Mouse (Mus musculus) embryonic facial prominence, embryonic 10.5 days (tissue): ENCODE measurements at regions not wholly inside any gene's neighbourhood (a gene's known extent, or its start where the extent isn't known, plus 50 kb on each side); places are given as distances from the start of the nearest gene placed in this dataset.
"Not testable (repeated sequence)": the region's sequence is repeated elsewhere in the genome, so short reads cannot be mapped to it uniquely, and the experiment has no call there.

ENCODE experiments used
- DNase-seq: peaks from one replicate; pipeline ENCODE4 v3.0.0-alpha.2; 2017; ENCODE audit warnings: low spot score
- H3K27ac ChIP-seq: fragments of 300-500 bp; sonication (generic); replicated peaks from 2 replicates; pipeline ENCODE4 v1.5.1; 2016; ENCODE audit warnings: mild to moderate bottlenecking
- H3K27me3 ChIP-seq: fragments of 300-500 bp; sonication (generic); replicated peaks from 2 replicates; pipeline ENCODE4 v1.6.1; 2016; ENCODE audit warnings: low read depth, mild to moderate bottlenecking; ENCODE audit not compliant: poor library complexity, severe bottlenecking
- H3K36me3 ChIP-seq: fragments of 300-500 bp; sonication (generic); replicated peaks from 2 replicates; pipeline ENCODE4 v1.6.1; 2016; ENCODE audit warnings: mild to moderate bottlenecking, moderate library complexity
- H3K4me1 ChIP-seq: fragments of 300-500 bp; sonication (generic); 2 replicates; pipeline ENCODE4 v1.6.1; 2016
- H3K4me3 ChIP-seq: fragments of 300-500 bp; sonication (generic); 2 replicates; pipeline ENCODE4 v1.5.1; 2016; ENCODE audit warnings: mild to moderate bottlenecking, moderate library complexity
- H3K9me3 ChIP-seq: fragments of 300-500 bp; sonication (generic); 2 replicates; pipeline ENCODE4 v1.6.1; 2016; ENCODE audit warnings: mild to moderate bottlenecking
- WGBS: fragments of 180-500 bp; shearing (Covaris S2); methylation state at CpG from one replicate; pipeline ENCODE4 v1.1.7; 2016; 5-methylcytosine and 5-hydroxymethylcytosine counted together

DNA sequence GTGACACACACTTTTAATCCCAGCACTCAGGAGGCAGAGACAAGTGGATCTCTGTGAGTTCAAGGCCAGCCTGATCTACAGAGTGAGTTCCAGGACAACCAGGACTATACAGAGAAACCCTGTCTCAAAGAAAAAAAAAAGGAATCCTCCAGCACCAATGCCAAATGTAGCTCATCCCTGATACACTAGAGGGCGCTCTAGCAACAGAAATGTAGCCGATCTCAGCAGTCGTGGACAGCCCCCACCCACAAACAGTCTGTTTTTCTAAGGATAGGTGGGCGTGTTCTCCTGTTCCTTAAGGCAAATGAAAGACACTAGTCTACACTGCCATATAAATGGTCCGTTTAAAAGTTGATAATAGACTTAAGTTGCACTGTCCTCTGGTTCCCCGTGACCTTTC is 2447.9 kb upstream of the Gm8797 start:
- WGBS: 34% methylated on average over 6 of the region's 6 CpGs
- peaks cover 62% of the 10 kb centered on the region for H3K9me3 ChIP-seq
- H3K27ac ChIP-seq, H3K36me3 ChIP-seq, H3K4me3 ChIP-seq, H3K4me1 ChIP-seq, H3K27me3 ChIP-seq: not testable (repeated sequence)
- peak; percentile 34 for DNase-seq

DNA sequence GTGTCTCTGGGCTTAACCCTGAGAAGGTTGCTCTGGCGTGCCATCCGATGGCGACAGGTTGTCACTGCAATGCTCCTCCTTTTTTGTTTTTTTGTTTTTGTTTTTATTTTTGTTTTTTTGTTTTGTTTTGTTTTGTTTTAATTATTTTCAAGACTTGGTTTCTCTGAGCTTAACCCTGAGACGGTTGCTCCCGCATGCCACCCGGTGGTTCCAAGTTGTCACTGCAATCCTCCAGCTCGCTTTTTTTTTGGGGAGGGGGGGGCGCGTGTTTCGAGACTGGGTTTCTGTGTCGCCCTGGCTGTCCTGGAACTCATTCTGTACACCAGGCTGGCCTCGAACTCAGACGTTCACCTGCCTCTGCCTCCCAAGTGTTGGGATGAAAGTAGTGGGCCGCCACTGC is 2442.1 kb upstream of the Gm8797 start:
- H3K4me1 ChIP-seq: no peaks in the 10 kb centered on the region
- H3K9me3 ChIP-seq: peaks cover 37% of the 10 kb centered on the region
- DNase-seq: peak; percentile 15
- no peaks in the 10 kb centered on the region for H3K36me3 ChIP-seq
- H3K27ac ChIP-seq: no peak overlapping the region
- 64% methylated on average over 14 of the region's 14 CpGs for WGBS
- no peaks in the 10 kb centered on the region for H3K27me3 ChIP-seq
- no peak overlapping the region for H3K4me3 ChIP-seq

DNA sequence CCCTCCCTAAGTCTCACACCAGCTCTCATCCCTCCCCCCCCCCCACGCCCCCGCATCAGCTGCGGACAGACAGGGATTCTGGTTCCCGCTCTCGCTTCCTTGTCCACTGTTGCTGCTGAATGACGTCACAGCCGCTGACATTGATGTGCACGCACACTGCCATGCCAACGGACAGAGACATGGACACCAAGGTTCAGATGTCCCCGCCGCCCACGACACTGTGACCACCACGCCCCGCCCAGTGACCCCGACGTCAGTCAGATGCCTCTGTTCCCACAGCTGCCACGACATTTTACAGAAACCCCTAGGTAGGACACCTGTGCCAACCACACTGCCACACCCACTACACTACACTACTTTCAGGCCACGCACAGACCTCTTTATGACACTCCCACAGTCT is 2441.6 kb upstream of the Gm8797 start:
- WGBS: 62% methylated on average over 18 of the region's 18 CpGs
- H3K4me1 ChIP-seq: no peaks in the 10 kb centered on the region

GRCm38 (mm10) chr3:3310811-3311210 is 2439.8 kb upstream of the Gm8797 start:
- Histone ChIP-seq H3K27ac (no peak overlapping the region), H3K4me3 (no peak overlapping the region), H3K27me3 (no peaks in the 10 kb centered on the region), H3K9me3 (peaks cover 30% of the 10 kb centered on the region), H3K36me3 (no peaks in the 10 kb centered on the region), H3K4me1 (no peaks in the 10 kb centered on the region)
- 53% methylated on average over 1 of the region's 1 CpGs for WGBS
- DNase-seq: no peak

More for the DNA sequence above, 2441.6 kb upstream of the Gm8797 start:
- Histone ChIP-seq H3K9me3 (peaks cover 36% of the 10 kb centered on the region), H3K4me3 (no peak overlapping the region), H3K27me3 (no peaks in the 10 kb centered on the region), H3K27ac (no peak overlapping the region), H3K36me3 (no peaks in the 10 kb centered on the region)
- DNase-seq: no peak

GRCm38 (mm10) chr3:3349634-3350033 is 2401.0 kb upstream of the Gm8797 start:
- WGBS: 52% methylated on average over 5 of the region's 5 CpGs
- Histone ChIP-seq H3K4me3 (no peak overlapping the region), H3K36me3 (no peaks in the 10 kb centered on the region), H3K4me1 (no peaks in the 10 kb centered on the region), H3K27ac (no peak overlapping the region), H3K27me3 (no peaks in the 10 kb centered on the region), H3K9me3 (peaks cover 18% of the 10 kb centered on the region; the same call in 1 of the 2 replicates)
- DNase-seq: peak; percentile 23

DNA sequence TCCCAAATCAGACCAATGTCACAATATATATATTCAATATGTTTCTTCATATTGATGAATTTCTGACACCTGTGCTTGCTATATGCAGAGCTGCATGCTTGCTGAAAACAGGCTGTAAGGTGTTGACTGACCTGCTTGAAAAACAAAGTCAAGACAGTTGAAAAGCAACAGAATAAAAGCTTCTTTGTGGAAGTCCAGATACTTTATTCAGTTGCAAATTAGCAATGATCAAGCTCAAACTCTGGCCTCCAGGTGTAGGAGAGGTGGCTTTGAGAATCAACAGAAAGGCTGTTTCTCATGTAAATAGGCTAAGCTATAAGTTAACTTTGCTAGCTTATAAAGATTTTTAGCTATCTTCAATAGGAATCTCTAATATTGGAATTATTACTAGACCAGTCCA is 2379.7 kb upstream of the Gm8797 start:
- H3K27ac ChIP-seq, H3K4me3 ChIP-seq, H3K9me3 ChIP-seq, H3K36me3 ChIP-seq, H3K27me3 ChIP-seq, DNase-seq, H3K4me1 ChIP-seq: not testable (repeated sequence)

DNA sequence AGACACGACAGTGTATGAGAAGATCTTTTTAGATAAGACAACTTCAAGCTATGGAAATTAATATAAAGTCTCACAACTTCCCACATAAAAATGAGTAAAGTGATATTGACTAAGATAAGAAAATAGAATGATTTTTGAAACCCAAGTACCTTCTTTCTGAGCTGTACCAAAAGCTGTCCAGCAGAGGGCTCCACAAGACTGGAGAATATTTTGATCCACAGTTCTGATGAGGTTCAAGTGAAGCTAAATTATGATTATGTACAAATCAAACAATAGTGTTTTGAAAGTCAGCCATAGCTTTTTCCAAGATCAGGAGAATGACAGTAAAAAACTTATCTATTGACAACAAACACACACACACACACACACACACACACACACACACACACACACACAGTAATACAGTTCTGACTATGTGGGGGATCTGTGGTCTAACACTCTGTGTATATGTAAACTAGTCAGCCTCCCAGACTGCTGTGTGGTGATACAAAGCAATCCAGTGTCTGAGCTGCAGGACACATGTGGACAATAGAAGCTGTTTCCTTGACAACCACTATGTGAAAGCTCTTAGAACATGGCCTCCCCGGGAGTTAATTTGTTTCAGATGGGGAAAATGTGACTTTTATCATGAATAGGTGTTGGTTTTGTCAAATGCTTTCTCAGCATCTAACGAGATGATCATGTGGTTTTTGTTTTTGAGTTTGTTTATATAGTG is 2362.4 kb upstream of the Gm8797 start:
- no peak overlapping the region for H3K27ac ChIP-seq
- no peaks in the 10 kb centered on the region for H3K4me1 ChIP-seq
- no peaks in the 10 kb centered on the region for H3K9me3 ChIP-seq
- H3K4me3 ChIP-seq: no peak overlapping the region
- peak; percentile 34 for DNase-seq
- no peaks in the 10 kb centered on the region for H3K27me3 ChIP-seq
- 29% methylated on average over 3 of the region's 3 CpGs for WGBS
- H3K36me3 ChIP-seq: no peaks in the 10 kb centered on the region
